Mouse (Mus musculus) layer of hippocampus, postnatal 14 days (tissue): ENCODE measurements around the gene Neo1. TPM values are rescaled to one million over a fixed set of nuclear protein-coding genes. Genes with fewer than 3 reads are reported as not detected.

Experiments
- DNase-seq, 2 experiments: peaks; one replicate each; pipeline ENCODE4 v3.0.0; 2021 to 2022; ENCODE audit warnings: low spot score in 2 of 2, mixed read lengths in 1 of 2
- long read RNA-seq, 2 experiments: library from polyadenylated mRNA; stranded (forward); transcript quantifications; one replicate each; pipeline ENCODE4 v2.0.0; 2021
- total RNA-seq, 2 experiments: library from RNA; stranded (reverse); gene quantifications; 2 replicates each; pipeline ENCODE4 v1.2.3; 2021

Gene Neo1
- 100 to 1,000 TPM; 112 to 116 TPM for total RNA-seq
- long read RNA-seq, experiment 1, full-length matches to known transcripts: 1 of 15 reads
- long read RNA-seq, experiment 1, partial matches to known transcripts: 4 of 15 reads
- long read RNA-seq, experiment 1, other reads (novel, unspliced or antisense): 10 of 15 reads
- long read RNA-seq, experiment 2, full-length matches to known transcripts: 3 of 25 reads
- long read RNA-seq, experiment 2, partial matches to known transcripts: 16 of 25 reads
- long read RNA-seq, experiment 2, other reads (novel, unspliced or antisense): 6 of 25 reads

DNA sequence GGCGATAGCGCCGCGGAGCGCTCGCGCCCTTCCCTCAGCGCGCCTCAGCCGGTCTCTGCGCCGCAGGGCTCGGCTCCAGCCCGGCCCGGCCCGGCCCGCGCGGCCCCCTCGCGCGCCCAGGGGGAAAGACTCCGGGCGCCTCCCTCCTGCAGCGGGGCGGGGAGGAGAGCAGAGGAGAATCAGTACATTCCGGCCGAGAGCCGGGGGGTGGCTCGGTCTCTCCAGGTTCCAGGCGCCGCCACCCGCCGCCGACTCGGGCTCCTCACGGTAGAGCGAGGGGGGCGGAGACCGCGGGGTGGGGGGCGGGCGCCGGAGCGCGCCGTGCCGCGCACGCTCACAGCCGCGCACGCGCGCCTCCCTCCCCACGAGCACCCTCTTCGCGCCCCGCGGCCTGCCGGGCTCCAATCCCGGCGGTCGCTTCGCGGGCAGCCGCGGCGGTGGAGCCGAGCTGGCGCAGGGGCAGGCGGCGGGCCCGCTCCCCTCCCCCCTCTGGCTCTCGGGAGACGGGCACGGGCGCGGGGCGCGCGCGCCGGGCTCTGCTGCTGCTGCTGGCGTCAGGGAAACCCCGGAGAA is at the start of gene Neo1:
TSS of gene Neo1 (minus strand) at position 283 of the 573 bp plus-strand sequence.
- peak; percentile 92 to 94 for DNase-seq

DNA sequence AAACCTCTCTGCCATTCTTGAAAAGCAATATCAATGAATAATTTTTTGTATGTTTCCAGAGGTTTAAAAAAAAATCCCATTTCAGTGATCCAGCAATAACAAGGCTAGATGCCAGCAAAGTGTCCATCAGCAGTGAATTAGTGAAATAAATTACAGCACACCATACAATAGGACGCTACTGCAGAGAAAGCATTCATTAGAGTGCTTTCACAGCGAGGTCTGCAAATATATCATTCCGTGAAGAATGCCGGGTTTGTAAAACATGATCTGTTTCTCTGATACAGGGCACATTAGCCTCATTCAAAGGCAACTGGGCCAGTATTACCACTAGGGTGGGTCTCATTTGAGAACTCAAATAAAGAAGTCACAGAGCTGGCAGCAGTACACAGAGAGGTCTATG is 39.4 kb upstream of the Neo1 start:
- DNase-seq: no peak

DNA sequence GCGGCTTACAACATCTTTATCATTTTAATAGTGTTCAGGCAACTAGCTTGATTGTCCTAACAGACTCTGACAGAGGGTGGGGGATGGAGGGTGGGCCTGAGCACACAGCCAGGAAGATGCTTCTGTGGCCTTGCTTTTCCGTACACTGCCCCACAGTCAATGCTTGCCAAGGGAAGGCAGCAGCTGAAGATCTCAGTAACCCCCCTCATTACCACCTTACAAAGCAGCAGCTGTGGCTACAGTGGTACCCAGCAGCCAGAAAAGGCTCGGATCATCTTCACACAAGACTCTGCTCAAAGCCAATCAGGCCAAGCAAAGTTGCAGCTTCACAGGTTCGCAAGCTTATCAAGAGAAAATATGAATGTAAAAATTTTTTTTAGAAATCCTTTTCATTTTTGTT is 37.6 kb upstream of the Neo1 start:
- DNase-seq: no peak

DNA sequence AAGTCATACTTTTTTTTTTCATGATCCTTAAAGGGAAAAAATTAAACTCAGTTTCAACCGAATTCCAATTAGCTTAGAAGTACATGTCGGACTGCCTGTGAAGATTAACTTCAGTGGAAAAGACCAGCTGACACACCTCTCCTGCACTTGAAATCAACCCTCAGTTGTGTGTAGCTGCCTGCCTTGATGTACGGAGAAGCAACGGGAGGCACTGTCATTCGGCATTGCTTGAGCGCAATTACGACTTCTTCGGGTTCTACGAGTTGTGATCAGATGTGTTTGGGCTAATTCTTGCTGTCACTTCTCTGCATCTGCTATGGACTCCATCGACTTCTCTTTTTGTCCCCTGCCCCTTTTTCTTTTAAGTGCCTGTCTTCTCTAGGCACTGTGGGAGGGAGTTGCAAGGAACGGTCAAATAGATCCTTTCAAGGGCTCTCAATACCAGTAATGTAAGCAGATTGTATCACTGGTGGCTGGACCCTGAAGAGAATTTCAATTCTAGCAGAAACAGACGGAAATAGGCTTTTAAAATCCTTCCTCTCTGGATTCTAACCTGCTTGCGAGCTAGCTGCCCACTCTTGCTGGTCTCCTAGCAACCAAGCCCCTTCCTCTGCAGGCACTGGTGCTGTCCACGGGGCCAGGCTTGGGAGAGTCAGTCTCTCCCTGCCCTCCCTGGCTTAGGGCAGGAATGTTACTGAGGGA is 36.0 kb upstream of the Neo1 start:
- DNase-seq: no peak

DNA sequence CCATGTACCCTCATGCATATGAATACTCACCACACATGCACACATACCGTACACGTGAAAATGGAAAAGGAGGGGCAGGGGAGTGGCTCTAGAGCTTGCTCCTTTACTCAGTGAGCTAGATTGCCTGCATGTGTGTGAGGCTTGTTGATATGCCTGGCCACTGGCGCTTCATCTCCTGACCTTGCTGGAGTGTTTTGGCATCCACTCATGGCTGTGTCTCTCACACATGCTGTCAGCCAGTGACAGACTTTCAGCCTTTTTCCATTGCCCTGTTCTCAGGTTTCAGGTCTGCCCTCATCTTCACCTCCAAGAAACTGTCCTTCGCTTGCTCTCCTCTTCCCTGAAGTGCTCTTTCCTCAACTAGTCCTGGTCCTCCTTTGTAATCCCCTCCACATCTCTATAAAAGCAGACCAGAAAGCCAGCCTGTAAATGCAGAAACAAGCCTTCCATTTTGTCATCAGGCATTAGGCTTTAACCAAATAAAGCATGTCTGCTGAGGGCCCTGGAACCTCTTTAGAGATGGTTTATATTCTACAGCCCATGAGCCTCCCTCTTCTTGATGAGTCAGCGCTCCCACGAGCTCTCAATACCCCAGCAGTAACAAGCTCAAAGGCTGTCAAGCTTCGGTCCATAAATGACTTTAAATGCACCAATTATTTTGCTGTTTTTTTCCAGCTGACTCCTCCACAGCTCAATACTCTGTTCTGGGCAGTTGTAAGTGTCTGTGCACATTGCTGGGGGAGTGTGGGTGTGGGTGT is 35.2 kb upstream of the Neo1 start:
- DNase-seq: no peak

DNA sequence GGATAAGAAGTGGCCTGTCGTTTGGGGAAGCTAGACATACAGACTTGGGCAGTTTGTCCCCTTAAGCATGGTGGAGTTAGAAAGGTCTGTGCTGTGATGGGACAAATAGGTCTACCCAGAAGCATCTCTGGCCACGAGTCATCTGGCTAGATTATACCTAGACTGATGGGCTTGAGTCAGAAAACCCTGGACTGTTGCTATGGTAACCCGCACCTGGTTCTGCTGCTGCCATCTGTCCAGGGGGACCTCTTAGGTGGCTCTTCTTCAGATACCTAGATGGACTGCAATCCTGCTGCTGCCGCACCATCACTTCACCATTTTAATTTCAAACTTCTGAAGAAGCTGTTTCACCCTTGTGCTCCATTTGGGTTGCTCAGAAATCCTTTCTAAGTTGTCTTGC is 34.0 kb upstream of the Neo1 start:
- DNase-seq: no peak

DNA sequence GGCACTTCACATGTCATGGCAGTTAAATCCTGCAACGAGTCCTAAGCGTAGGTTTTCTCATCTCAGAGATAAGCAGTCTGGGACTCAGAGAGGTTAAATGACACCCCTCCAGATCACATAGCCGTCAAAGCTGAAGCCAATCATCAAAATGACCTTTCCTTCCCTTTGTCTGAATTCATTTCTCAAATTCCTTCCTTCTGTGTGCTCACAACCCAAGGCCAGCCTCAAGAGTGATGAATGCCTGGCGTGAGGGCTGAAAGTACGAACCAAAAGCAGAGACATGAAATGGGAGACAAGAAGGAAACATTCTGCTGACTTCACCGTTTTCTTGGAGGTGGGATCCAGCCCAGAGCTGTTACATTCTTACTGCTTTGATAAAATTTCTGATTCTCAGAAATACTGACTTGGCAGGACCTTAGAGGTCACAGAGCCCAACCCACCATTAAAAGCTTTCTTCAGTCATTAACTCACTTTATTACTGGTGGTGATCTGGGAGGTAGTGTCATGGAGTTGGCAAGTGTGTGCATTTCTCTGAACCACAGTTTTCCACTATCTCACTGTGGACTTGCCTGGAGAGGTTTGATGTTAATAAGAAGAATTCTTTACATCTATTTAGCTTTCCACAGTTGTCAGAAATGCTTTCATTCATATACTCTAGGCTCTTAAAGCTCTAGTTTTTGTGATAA is 29.5 kb upstream of the Neo1 start:
- no peak for DNase-seq

DNA sequence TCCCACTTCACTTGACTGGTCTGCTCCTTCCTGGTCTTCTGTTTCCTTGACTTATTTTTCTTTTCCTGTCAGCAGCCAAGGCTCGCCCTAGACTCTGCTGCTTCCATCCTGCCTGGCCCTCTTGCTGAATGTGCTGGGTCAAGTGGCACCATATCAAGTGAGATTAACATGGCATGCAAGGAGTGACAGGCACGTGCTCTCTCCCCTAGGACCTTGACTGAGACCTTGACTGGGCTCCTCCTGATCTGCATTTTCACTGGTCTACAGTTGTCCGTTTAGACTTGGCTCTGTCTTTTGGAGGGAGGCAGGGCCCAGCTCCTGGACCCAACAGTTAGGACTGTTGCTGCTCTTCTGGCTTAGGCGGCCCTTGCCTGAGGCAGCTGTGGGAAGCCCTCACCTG is 26.2 kb upstream of the Neo1 start:
- no peak for DNase-seq

DNA sequence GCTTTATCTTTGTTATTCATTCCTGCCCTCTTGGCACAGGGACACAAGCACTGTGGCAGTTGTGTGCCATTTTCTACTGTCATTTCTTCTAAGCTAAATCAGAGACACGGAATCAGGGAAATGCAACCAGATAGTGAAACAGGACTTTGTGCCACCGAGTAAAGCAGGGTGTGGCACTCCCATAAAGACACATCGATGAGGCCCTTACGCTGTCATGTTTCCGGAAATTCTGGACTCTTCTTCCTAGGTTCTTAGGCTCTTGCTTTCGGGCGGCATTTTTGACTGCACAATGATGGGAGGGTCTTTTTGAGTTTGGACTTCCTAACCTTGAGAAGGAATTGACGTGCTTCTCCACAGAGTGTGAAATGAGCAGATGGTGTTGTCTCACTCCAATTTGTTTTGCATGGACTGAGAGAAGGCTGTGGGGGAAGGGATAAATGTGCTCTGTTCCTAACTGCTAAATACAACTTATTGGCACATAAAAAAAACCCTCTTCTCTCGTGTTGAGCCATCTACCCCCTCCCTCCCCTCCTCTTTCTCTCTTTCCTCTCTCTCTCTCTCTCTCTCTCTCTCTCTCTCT is 23.9 kb upstream of the Neo1 start:
- peak; percentile 34 to 52 for DNase-seq

DNA sequence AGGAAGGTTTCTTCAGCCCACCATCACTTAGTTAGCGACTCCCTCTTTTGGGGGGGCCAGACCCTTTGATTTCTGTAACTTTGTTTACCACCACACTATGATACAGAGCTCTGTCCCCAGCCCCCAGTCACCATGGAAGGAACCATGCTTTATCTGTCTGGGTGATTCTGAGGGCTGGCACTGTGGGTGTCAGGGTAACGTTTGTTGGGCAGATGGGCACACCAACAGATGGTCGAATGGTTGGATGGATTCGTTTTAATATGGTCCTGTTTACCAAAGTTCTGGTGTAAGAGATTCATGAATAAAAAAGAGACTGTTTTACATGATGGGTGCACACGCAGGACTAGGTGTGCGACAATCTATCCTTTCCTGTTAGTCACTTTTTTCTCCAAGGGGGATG is 22.9 kb upstream of the Neo1 start:
- DNase-seq: peak in 1 of 2 experiments; percentile 68

DNA sequence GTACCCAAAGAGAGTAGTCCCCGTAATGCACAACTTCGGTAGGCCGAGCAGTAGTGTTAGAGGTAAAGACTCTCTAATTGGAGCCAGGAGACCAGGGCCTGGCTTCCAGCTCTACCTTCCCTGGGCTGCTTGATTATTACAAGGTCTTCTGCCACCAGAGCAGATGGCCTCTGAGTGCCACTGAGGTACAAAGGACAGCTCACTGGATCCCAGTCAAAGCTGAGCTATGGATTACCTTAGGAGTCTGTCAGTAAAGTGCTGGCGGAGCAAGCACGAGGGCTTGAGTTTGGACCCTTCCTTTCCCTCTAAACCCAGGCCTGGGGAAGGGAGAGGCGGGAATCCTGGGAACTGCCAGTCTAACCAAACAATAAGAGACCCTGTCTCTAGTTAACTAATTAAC is 21.8 kb upstream of the Neo1 start:
- DNase-seq: no peak

DNA sequence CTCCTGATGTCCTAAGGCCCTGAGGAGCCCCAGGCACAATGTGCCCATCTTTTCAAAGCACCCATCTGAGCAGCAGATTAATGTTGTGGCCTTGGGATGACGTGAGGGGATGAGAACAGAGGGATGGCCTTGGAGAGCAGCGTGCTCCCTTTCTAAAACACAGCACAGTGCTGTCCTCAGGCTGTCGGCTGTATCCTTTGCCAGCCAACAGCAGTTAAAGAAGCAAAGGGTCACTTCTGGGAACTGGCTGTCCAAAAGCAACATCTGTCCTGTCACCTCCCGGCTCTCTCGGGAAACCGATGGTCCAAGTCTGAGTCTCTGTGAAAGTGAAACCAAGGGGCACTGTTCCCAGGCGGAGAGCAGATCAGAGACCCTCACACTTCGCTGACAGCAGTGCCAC is 20.0 kb upstream of the Neo1 start:
- DNase-seq: no peak

DNA sequence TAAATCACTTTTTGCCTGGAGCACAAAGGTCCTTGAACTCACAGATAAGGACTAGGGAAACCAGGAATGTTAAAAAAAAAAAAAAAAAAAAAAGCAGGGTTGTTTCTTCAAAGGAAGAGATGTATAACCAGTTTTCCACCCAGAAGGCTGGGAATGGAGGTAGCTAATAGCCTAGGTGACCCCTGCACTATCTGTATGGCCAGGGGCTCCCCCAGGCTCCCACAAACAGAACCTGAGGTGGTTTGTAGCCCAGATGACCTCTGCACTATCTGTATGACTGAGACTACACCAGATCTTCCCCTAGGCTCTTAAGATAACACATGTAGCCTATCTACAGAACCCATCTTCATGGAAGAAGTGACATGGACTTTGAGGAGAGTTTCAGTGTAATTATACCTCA is 5.6 kb upstream of the Neo1 start:
- no peak for DNase-seq

DNA sequence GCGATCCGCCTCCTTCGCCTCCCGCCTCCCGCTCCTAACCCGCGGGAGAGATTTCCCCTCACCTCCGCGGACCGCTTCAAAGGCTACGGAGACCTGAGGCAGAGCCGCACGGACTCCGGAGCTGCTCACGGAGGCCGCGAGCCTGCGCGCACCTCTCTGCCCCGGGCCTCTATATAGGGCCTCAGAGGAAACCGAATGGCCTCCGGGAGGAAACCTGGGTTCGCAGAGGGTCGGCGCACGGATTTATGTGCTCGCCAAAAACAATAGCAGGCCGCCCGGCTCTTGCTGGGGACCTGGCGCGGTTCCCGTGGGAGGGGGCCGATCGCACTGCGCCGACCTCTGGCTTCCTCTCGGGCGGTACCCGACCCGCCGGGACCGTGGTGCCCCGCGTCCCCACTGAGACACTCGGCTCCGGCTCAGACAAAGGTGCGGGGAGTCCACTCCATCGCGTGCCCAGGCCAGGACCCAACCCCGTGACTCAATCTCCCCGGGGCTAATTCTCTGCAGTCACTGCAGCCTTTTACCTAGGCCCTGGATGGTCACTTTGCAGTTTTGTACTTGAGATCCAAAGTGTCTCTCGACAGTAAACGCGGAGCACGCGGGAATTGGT is 596 bp upstream of the Neo1 start:
- DNase-seq: no peak

DNA sequence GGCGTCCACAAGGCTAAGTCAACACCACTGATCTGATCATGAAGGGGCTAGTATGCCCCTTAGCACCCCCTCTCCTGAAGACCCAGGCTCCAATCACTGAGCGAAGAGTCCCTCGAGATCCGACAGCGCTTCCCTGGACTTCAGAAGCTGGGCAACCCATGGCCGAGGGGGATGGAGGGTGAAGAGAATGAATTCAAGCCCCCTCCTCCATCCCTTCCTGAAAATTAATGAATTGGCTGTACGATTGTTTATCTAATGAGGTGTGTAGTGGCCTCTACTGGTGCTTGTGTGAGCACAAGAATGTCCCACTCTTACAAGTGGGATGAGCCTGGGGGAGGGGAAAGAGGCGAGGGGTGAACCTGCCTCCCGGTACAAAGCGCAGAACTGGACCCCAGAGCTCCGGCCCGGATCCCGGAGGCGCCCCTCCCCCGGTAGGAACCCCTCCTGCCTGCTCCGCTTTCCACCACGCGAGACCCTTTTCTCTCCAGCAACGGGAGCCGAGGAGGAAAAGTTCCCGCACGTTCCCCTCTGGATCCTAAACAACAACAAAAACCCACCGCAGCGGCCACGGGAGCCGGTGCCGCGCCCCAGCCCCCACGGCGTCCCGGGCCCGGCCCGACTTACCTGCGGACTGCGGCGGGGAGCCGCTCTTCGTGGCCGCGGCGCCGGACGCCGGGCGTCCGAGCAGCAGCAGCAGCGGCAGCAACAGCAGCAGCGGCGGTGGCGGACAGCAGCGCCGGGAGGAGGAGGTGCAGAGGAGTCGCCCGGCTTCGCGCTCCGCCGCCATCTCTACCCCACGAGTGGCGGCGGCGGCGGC is 691 bp downstream of the Neo1 start:
- DNase-seq: peak; percentile 52 to 56

DNA sequence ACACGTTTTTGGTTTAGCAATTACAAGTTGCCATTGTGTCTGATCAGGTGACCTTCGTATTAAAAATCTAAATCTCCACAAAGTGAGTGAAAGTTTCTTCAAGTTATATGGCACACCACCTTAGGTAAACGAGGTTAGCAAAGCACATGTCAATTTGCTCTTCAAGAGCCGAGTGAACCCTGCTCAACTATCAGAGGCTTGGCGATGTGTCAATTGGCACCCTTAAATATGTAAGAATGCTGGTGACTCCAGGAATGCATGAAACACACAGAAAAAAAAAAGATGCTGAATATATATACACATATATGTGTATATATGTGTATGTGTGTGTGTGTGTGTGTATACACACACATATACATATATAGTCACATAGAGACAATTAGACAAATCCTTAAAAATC is 1.4 kb downstream of the Neo1 start:
- DNase-seq: no peak

DNA sequence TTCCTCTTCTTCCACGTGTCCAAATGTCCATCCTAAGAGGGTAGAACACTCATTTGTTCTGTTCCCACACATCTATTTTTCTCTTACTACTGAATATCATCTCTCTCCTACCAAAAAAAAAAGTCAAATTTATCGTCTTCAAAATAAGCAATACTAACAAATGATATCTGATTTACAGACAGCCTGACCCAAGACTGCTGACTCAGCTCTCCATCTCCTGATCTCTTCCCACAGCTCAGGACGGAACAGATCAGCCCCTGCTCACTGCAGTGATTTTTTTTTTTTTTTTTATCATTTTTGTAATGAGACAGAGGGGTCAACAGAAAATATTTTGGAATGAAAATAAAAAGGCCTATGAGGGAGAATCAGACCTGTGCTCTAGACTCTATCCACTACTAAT is 2.7 kb downstream of the Neo1 start:
- DNase-seq: no peak

DNA sequence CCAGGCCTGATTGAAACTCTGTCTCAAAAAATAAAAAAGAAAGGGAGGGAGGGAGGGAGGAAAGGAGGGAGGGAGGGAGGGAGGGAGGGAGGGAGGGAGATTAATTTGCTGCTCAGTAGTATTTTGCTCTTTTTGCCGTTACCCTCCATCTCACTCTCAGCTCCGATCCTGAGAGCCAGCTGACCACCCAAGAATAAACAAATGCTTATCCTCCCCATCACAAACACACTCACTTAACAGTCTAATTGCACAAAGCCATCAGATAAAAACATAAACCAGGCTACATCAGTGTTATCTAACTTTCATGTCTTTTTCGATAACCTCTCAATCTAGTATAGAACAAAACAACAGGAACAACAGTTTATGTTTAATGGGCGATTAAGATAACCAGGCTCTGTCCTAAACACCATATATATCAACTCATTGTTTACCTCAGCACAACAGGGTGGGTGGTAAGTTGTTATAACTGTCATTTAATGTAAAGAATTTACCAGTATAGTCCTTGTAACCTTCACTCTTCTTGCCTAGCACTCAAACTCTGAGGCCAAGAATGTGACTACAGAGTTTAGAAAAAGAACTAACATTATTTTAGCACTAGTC is 11.9 kb downstream of the Neo1 start:
- DNase-seq: no peak

DNA sequence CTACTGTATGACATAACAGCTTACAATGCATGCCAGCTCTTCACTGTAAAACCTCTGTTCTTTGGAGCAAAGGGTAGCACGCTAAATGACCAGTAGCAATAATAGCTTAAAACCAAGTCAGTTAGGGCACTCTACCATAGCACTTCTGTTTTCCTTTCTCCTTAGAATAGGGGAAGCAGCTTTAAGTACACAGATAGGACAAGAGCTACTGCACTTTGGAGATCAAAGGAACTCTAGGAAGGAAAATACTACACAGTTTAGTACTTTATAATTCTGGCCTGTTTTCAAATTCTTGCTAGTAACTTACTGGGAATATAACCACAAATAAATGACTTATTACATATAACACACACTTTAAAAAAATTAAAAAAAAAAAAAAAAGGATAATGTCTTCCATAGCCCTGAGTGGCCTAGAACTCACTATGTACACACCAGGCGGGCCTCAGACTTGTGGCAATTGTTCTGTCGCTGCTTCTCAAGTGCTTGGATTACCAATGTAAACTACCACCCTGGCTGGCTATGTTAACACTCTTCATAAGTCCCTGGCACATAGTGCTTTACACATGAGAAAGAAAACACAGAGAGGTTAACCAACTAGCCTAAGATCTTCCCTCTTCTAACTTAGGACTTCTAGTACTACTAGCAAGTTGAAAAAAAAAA is 20.1 kb downstream of the Neo1 start:
- no peak for DNase-seq
